Mouse (Mus musculus) CH12.LX (cell line): Measurements from ENCODE around the gene Ncln. TPM values are rescaled to one million over a fixed set of nuclear protein-coding genes. Genes with fewer than 3 reads are reported as not detected.

Experiments
- DNase-seq: peaks from one replicate; pipeline ENCODE4 v3.0.0-alpha.2; 2013; ENCODE audit errors: extremely low read depth
- H3K27ac ChIP-seq: 2 replicates; pipeline ENCODE4 v1.5.1; 2012; ENCODE audit warnings: low read depth, mild to moderate bottlenecking, control low read depth, moderate library complexity; ENCODE audit not compliant: insufficient read depth
- H3K27me3 ChIP-seq: replicated peaks from 2 replicates; pipeline ENCODE3; 2012; ENCODE audit warnings: inconsistent platforms
- H3K36me3 ChIP-seq, 2 experiments: replicated peaks in 1 of 2; 2 replicates each; pipeline versions ENCODE3 to v1.6.1; 2012; ENCODE audit warnings: inconsistent platforms in 1 of 2, low read length in 1 of 2, mild to moderate bottlenecking in 1 of 2, mixed read lengths in 1 of 2, moderate library complexity in 1 of 2; ENCODE audit not compliant: control insufficient read depth in 1 of 2, insufficient read depth in 1 of 2
- H3K4me1 ChIP-seq, 2 experiments: 2 replicates each; pipeline ENCODE4 v1.6.1; 2012; ENCODE audit warnings: inconsistent platforms in 1 of 2, moderate library complexity in 1 of 2; ENCODE audit not compliant: insufficient read depth in 2 of 2, control insufficient read depth in 1 of 2
- H3K4me2 ChIP-seq: 2 replicates; pipeline ENCODE4 v1.6.1; 2012; ENCODE audit warnings: low read depth, mild to moderate bottlenecking, control low read depth; ENCODE audit not compliant: poor library complexity, insufficient read depth, severe bottlenecking
- H3K4me3 ChIP-seq, 3 experiments: fragments of 150-350 bp in 1 of 3; sonication (generic) in 1 of 3; replicated peaks in 1 of 3; 2 replicates each; pipeline versions ENCODE3 to v1.5.1; 2011 to 2012; ENCODE audit warnings: low read depth in 2 of 3, low read length in 2 of 3, mild to moderate bottlenecking in 2 of 3, moderate library complexity in 2 of 3, control low read depth in 1 of 3, improper control_type of control experiment in 1 of 3, inconsistent platforms in 1 of 3, mixed read lengths in 1 of 3; ENCODE audit not compliant: poor library complexity in 1 of 3
- H3K79me2 ChIP-seq: replicated peaks from 2 replicates; pipeline ENCODE4 v1.6.1; 2012; ENCODE audit warnings: mild to moderate bottlenecking, moderate library complexity; ENCODE audit not compliant: control insufficient read depth, poor library complexity, insufficient read depth, severe bottlenecking; ENCODE audit errors: extremely low read depth
- H3K9ac ChIP-seq: 2 replicates; pipeline ENCODE4 v1.6.1; 2012; ENCODE audit warnings: low read depth, mild to moderate bottlenecking, control low read depth, moderate library complexity; ENCODE audit not compliant: insufficient read depth
- H3K9me3 ChIP-seq: replicated peaks from 2 replicates; pipeline ENCODE3; 2012; ENCODE audit warnings: low read length, inconsistent platforms, mixed read lengths
- E2F4 ChIP-seq: IDR thresholded peaks from 2 replicates; pipeline ENCODE4 v1.6.1; 2011; ENCODE audit warnings: low read depth, low read length, improper control_type of control experiment; ENCODE audit not compliant: insufficient replicate concordance
- EP300 ChIP-seq: IDR thresholded peaks from 2 replicates; pipeline ENCODE4 v1.6.1; 2011; ENCODE audit warnings: low read length, improper control_type of control experiment
- ETS1 ChIP-seq: conservative IDR thresholded peaks from 2 replicates; pipeline ENCODE4 v1.6.1; 2012; ENCODE audit warnings: low read depth, mild to moderate bottlenecking, inconsistent platforms, low read length, improper control_type of control experiment, moderate library complexity
- HCFC1 ChIP-seq: IDR thresholded peaks from 2 replicates; pipeline ENCODE4 v1.6.1; 2012; ENCODE audit warnings: low read depth, mild to moderate bottlenecking, inconsistent platforms, low read length, improper control_type of control experiment
- IRF4 ChIP-seq: IDR thresholded peaks from 2 replicates; pipeline ENCODE4 v1.6.1; 2014; ENCODE audit warnings: low read depth, mild to moderate bottlenecking, inconsistent platforms, low read length, improper control_type of control experiment
- JUN ChIP-seq: IDR thresholded peaks from 2 replicates; pipeline ENCODE4 v1.6.1; 2011; ENCODE audit warnings: low read depth, mild to moderate bottlenecking, low read length, improper control_type of control experiment, moderate library complexity; ENCODE audit not compliant: insufficient read depth
- KAT2A ChIP-seq: IDR thresholded peaks from 2 replicates; pipeline ENCODE4 v1.6.1; 2012; ENCODE audit warnings: low read length, improper control_type of control experiment, inconsistent platforms; ENCODE audit not compliant: insufficient replicate concordance
- MAX ChIP-seq: IDR thresholded peaks from 2 replicates; pipeline ENCODE4 v1.6.1; 2011; ENCODE audit warnings: low read length, improper control_type of control experiment
- MYC ChIP-seq: IDR thresholded peaks from 2 replicates; pipeline ENCODE4 v1.6.1; 2011; ENCODE audit warnings: low read depth, mild to moderate bottlenecking, improper control_type of control experiment, low read length
- PAX5 ChIP-seq: IDR thresholded peaks from 2 replicates; pipeline ENCODE4 v1.6.1; 2012; ENCODE audit warnings: low read length, inconsistent platforms, mixed read lengths
- POLR2A ChIP-seq: IDR thresholded peaks from 2 replicates; pipeline ENCODE4 v1.6.1; 2011; ENCODE audit warnings: low read depth, mild to moderate bottlenecking, improper control_type of control experiment, low read length
- POLR2AphosphoS2 ChIP-seq: IDR thresholded peaks from 2 replicates; pipeline ENCODE4 v1.6.1; 2011; ENCODE audit warnings: low read depth, low read length, improper control_type of control experiment
- RAD21 ChIP-seq: IDR thresholded peaks from 2 replicates; pipeline ENCODE4 v1.6.1; 2011; ENCODE audit warnings: low read depth, mild to moderate bottlenecking, low read length, improper control_type of control experiment, moderate library complexity
- RCOR1 ChIP-seq: conservative IDR thresholded peaks from 2 replicates; pipeline ENCODE4 v1.6.1; 2012; ENCODE audit warnings: low read depth, mild to moderate bottlenecking, inconsistent platforms, low read length, improper control_type of control experiment
- SIN3A ChIP-seq: IDR thresholded peaks from 2 replicates; pipeline ENCODE4 v1.6.1; 2012; ENCODE audit warnings: low read length, improper control_type of control experiment, inconsistent platforms
- TCF12 ChIP-seq: IDR thresholded peaks from 2 replicates; pipeline ENCODE4 v1.6.1; 2014; ENCODE audit warnings: low read depth, mild to moderate bottlenecking, inconsistent platforms, low read length, improper control_type of control experiment
- UBTF ChIP-seq: IDR thresholded peaks from 2 replicates; pipeline ENCODE4 v1.6.1; 2012; ENCODE audit warnings: low read depth, mild to moderate bottlenecking, inconsistent platforms, low read length, improper control_type of control experiment, moderate library complexity
- ZC3H11A ChIP-seq: IDR thresholded peaks from 2 replicates; pipeline ENCODE4 v1.6.1; 2012; ENCODE audit warnings: low read depth, mild to moderate bottlenecking, inconsistent platforms, low read length, improper control_type of control experiment
- ZKSCAN1 ChIP-seq: IDR thresholded peaks from 2 replicates; pipeline ENCODE4 v1.6.1; 2012; ENCODE audit warnings: low read depth, inconsistent platforms, low read length, improper control_type of control experiment, borderline replicate concordance
- ZMIZ1 ChIP-seq: IDR thresholded peaks from 2 replicates; pipeline ENCODE4 v1.6.1; 2012; ENCODE audit warnings: low read depth, mild to moderate bottlenecking, inconsistent platforms, low read length, improper control_type of control experiment
- dilution Hi-C: fragments of 300-500 bp; cut with MboI; formaldehyde crosslinking; loops from 2 replicates; pipeline ENCODE4 v1.14.3; 2020; ENCODE audit warnings: low sequenced_read_pairs; ENCODE audit not compliant: extremely low pct_unique_long_range_greater_than_20kb, extremely low pct_ligation_motif_present
- in situ Hi-C: fragments of 300-500 bp; cut with MboI; formaldehyde crosslinking; loops from 3 replicates; pipeline ENCODE4 v1.14.3; 2019; ENCODE audit warnings: low sequenced_read_pairs, low pct_ligation_motif_present, low pct_unique_long_range_greater_than_20kb, mixed read lengths
- polyA plus RNA-seq: library from polyadenylated mRNA; unstranded; fragments of >175 nt; gene quantifications from 2 replicates; pipeline ENCODE4 v1.2.1, GENCODE M21; 2012; ENCODE audit warnings: low read depth; ENCODE audit not compliant: insufficient read length
- total RNA-seq, 2 experiments: library from RNA; depleted of rRNA; stranded (reverse); fragments of 300-350 nt in 1 of 2; fragments of >200 nt in 1 of 2; gene quantifications; 2 replicates each; pipeline ENCODE4 v1.2.3; 2012 to 2014

Ncln gene
- total and polyA plus RNA-seq, 3 experiments = 41.5 to 99.5 (median 89.5) TPM

GRCm38 (mm10) chr10:81501863-81502262 is 5.7 kb upstream of the Ncln start:
- H3K4me3 ChIP-seq = no peak overlapping the region
- in situ Hi-C loops = no loop called here
- TF ChIP-seq TCF12 (no peak), KAT2A (no peak), HCFC1 (no peak), IRF4 (no peak), RAD21 (no peak), ZMIZ1 (no peak), SIN3A (no peak)
- TF ChIP-seq, all 38 proteins: peak for 0
- dilution Hi-C loops = no loop called here
- no peak overlapping the region for H3K9ac ChIP-seq
- peaks cover 0 to 15% of the 10 kb centered on the region in 2 experiments for H3K36me3 ChIP-seq
- peaks cover 12 to 25% of the 10 kb centered on the region in 2 experiments for H3K4me1 ChIP-seq
- no peaks in the 10 kb centered on the region for H3K79me2 ChIP-seq
- DNase-seq = no peak
- peaks cover 2% of the 10 kb centered on the region for H3K27me3 ChIP-seq
- no peak overlapping the region for H3K27ac ChIP-seq
- H3K4me2 ChIP-seq = no peak overlapping the region
- H3K9me3 ChIP-seq = peaks cover 6% of the 10 kb centered on the region

- Histone ChIP-seq H3K27ac (no peak within 1 kb of the TSS), H3K27me3 (peaks cover 2% of the 10 kb centered on the region), H3K79me2 (peaks cover 10% of the 10 kb centered on the region), H3K4me2 (no peak within 1 kb of the TSS), H3K9me3 (peaks cover 2% of the 10 kb centered on the region), H3K9ac (no peak within 1 kb of the TSS), H3K4me1 (peaks cover 14 to 30% of the 10 kb centered on the region in 2 experiments), H3K4me3 (no peak within 1 kb of the TSS), H3K36me3 (peaks cover 0 to 2% of the 10 kb centered on the region in 2 experiments)
- in situ Hi-C loops = no loop called here
- dilution Hi-C loops = no loop called here
- TF ChIP-seq RCOR1 = no peak
- no peak for TF ChIP-seq EP300
- no peak for TF ChIP-seq UBTF
- TF ChIP-seq MAX = no peak
- no peak for TF ChIP-seq TCF12
- no peak for TF ChIP-seq JUN
- no peak for TF ChIP-seq MYC
- no peak for TF ChIP-seq ZKSCAN1
- no peak for TF ChIP-seq ZC3H11A
- TF ChIP-seq KAT2A = no peak
- TF ChIP-seq POLR2A = no peak
- no peak for TF ChIP-seq ETS1
- no peak for TF ChIP-seq E2F4
- TF ChIP-seq ZMIZ1 = no peak
- TF ChIP-seq RAD21 = no peak
- no peak for TF ChIP-seq HCFC1
- no peak for TF ChIP-seq POLR2AphosphoS2
- TF ChIP-seq PAX5 = no peak
- DNase-seq = no peak
These were observed 3.8 kb upstream of the Ncln start, which contains the start of gene S1pr4 for GRCm38 (mm10) chr10:81500032-81500431. TSS of gene S1pr4 (minus strand) at chr10:81500132.
